Mouse (Mus musculus): ENCODE measurements around the gene Col1a1. TPM values are rescaled to one million over a fixed set of nuclear protein-coding genes. Genes with fewer than 3 reads are reported as not detected.

Col1a1 gene
- polyA plus RNA-seq, 1 experiment from 2014 or later = 311 TPM

GRCm38 (mm10) chr11:94987341-94987740 is 51.3 kb downstream of the Col1a1 start:
- H3K4me3 ChIP-seq = no peak overlapping the region
- H3K36me3 ChIP-seq = no peaks in the 10 kb centered on the region
- DNase-seq (ENCODE audit: low spot score) = no peak
- peaks cover 62% of the 10 kb centered on the region for H3K4me1 ChIP-seq
- H3K27me3 ChIP-seq (ENCODE audit: insufficient read depth, poor library complexity, severe bottlenecking) = no peaks in the 10 kb centered on the region
- H3K9me3 ChIP-seq = no peaks in the 10 kb centered on the region
- WGBS = 52% methylated on average over 6 of the region's 6 CpGs
- peak overlapping the region; percentile 96 for H3K27ac ChIP-seq

DNA sequence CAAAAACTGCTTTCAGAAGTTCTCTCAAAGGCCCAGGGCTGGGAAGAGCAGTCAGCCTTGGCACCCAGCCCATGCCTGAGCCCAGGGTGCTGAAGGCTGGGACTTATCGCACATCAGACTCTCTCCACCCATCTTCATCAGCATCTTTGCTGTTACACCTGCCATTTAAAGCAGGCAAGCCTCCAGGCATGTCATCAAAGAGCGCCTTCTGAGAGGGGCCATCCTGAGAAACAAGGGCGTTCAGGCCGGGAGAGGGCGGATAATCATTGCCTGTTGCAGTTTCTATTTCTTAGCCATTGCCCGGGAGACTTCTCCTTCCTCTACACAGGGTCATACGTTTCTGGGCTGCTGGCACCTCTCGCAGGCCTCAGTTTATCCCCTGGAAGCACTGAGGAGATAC is 51.8 kb downstream of the Col1a1 start:
- Histone ChIP-seq H3K27me3 (ENCODE audit: insufficient read depth, poor library complexity, severe bottlenecking) (no peaks in the 10 kb centered on the region), H3K27ac (peak overlapping the region; percentile 96), H3K4me3 (no peak overlapping the region), H3K9me3 (no peaks in the 10 kb centered on the region), H3K36me3 (no peaks in the 10 kb centered on the region), H3K4me1 (peaks cover 67% of the 10 kb centered on the region)
- 80% methylated on average over 8 of the region's 8 CpGs for WGBS
- DNase-seq (ENCODE audit: low spot score) = no peak

DNA sequence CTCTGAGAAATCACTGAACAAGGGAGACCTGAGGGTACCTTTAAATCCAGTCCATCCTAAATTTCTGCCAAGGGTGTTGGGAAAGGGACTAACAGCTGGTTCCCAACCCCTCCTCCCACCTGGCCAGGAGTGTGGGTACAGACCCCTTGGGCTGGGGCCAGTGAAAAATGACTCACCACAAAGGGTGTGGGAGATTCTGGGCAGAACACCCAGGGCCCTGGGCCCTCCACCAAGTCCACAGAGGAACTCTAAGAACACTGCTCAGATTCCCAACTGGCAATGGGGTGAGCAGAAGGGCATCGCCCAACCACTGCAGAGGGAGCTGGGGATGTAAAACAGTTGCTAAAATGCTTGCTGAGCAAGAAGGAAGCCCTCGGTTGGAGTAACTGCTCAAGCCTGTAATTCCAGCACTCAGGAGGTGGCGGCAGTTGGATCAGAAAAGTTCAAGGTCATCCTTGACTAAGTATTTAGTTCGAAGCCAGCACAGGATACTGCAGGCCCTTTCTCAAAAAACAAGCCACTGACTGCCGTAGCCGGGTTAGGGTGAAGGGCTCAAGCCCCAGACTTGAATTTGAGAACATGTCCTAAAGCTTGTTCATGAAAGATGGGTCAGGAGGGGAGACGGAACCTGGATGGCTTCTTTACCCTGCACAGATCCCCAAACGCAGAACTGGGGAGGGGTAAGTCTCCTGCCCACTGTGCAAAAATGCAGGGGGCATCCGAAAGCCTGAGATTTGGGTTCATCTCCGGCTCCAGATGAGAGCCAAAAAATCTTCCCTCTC is 52.9 kb downstream of the Col1a1 start:
- no peaks in the 10 kb centered on the region for H3K27me3 ChIP-seq (ENCODE audit: insufficient read depth, poor library complexity, severe bottlenecking)
- H3K36me3 ChIP-seq = no peaks in the 10 kb centered on the region
- WGBS = 22% methylated on average over 10 of the region's 10 CpGs
- H3K4me1 ChIP-seq = peaks cover 78% of the 10 kb centered on the region
- peak overlapping the region; percentile 94 for H3K4me3 ChIP-seq
- H3K9me3 ChIP-seq = no peaks in the 10 kb centered on the region
- DNase-seq (ENCODE audit: low spot score) = no peak
- peak overlapping the region; percentile 96 for H3K27ac ChIP-seq

GRCm38 (mm10) chr11:94989562-94990017 is 53.6 kb downstream of the Col1a1 start:
- H3K4me1 ChIP-seq = peaks cover 84% of the 10 kb centered on the region
- peak; percentile 95 for DNase-seq (ENCODE audit: low spot score)
- H3K4me3 ChIP-seq = peak overlapping the region; percentile 94
- no peaks in the 10 kb centered on the region for H3K27me3 ChIP-seq (ENCODE audit: insufficient read depth, poor library complexity, severe bottlenecking)
- 0% methylated on average over 12 of the region's 12 CpGs for WGBS
- no peaks in the 10 kb centered on the region for H3K9me3 ChIP-seq
- H3K27ac ChIP-seq = peak overlapping the region; percentile 96
- H3K36me3 ChIP-seq = peaks cover 1% of the 10 kb centered on the region

DNA sequence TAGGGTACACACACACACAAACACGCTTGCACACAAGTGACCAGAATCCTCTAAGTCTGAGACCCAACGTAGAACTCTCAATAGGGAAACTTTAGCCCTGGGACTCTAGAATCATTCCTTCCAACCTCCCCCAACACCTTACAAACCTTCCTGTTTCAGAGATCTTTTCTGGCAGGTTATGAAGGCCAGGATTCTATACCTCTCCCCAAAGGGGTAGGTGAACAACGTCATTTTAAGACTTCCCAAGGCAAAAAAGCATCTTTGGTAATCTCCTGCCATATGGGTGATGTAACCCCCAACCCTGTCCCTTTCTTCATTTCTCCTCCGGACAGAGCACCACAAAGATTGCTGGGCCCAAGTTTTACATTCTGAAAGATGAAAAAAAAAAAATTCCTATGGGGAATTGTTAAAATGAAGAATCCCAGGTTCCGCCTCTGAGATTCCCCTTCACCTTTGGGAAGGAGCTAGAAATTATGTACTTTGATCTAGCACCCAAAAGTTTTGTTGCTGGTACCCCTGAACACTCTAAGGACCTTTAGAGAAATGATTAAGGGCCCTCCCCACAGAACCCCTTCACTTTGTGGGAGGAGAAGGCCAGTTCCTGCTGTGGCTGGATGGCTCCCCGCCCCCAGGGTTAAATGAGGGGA is 54.2 kb downstream of the Col1a1 start:
- Histone ChIP-seq H3K4me1 (peaks cover 86% of the 10 kb centered on the region), H3K4me3 (peak overlapping the region; percentile 94), H3K27ac (peak overlapping the region; percentile 96), H3K9me3 (no peaks in the 10 kb centered on the region), H3K27me3 (ENCODE audit: insufficient read depth, poor library complexity, severe bottlenecking) (no peaks in the 10 kb centered on the region), H3K36me3 (peaks cover 8% of the 10 kb centered on the region)
- 50% methylated on average over 6 of the region's 6 CpGs for WGBS
- DNase-seq (ENCODE audit: low spot score) = no peak

DNA sequence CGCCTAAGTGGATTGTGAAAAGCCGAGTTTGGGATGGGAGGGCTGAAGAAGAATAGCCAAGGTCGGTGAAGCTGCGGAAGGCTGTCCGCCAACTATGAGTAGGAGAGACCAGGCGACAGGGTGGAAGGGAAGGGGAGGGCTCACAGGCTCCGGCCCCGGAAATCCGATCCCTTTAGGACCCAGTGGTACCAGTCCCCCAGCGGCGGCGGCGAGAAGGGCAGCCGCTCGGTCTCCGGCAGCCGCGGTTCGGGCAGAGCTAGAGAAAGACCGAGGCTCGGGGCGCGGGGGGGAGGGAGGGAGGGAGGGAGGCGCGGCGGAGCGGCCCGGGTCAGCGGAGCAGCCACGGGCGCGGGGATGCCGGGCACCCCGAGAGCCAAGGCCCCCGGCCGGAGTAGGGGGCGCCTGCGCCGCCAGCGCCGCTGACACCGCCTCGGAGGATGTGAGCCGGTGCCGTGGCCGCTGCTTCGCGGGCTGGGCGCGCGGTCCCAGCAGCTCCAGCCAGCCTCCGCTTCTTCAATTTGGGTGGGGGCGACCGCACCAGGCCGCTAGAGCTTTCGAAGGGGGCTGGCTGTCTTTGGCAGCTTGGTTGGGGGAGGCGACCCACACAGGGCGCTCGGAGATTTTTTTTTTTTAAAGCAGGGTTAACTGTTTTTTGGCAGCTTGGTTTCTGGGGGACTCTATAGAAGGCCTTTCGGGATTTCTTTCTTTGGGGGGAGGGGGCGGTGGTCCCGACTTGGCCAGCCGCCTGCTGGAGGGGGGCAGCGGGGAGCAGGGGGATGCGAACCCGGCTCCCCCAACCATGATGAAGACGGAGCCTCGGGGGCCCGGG is 54.9 kb downstream of the Col1a1 start, which contains the start of gene Ppp1r9b:
Ppp1r9b (plus strand) TSS at position 287 of the 829 bp plus-strand sequence.
- WGBS = under 1% methylated on average over 67 of the region's 69 CpGs

DNA sequence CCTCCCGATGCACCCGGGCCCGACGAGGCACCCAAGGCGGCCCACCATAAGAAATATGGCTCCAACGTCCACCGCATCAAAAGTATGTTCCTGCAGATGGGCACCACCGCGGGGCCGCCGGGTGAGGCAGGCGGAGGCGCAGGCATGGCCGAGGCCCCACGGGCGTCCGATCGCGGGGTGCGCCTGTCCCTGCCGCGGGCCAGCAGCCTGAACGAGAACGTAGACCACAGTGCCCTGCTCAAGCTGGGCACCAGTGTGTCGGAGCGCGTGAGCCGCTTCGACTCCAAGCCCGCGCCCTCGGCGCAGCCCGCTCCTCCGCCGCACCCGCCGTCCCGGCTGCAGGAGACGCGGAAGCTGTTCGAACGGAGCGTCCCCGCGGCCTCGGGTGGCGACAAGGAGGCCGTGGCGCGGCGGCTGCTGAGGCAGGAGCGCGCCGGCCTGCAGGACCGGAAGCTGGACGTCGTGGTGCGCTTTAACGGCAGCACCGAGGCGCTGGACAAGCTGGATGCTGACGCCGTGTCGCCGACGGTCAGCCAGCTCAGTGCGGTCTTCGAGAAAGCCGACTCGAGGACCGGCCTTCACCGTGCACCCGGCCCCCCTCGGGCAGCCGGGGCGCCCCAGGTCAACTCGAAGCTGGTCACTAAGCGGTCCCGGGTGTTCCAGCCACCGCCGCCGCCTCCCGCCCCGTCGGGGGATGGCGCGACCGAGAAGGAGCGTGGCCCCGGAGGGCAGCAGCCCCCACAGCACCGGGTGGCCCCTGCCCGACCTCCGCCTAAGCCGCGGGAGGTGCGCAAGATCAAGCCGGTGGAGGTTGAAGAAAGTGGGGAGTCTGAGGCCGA is 55.8 kb downstream of the Col1a1 start:
- Histone ChIP-seq H3K9me3 (no peaks in the 10 kb centered on the region), H3K36me3 (peaks cover 23% of the 10 kb centered on the region), H3K27me3 (ENCODE audit: insufficient read depth, poor library complexity, severe bottlenecking) (no peaks in the 10 kb centered on the region), H3K4me3 (peak overlapping the region; percentile 94), H3K27ac (peak overlapping the region; percentile 96), H3K4me1 (peaks cover 94% of the 10 kb centered on the region)
- WGBS = under 1% methylated on average over 99 of the region's 99 CpGs
- no peak for DNase-seq (ENCODE audit: low spot score)

More for the DNA sequence above, 54.9 kb downstream of the Col1a1 start, which contains the start of gene Ppp1r9b:
- peak; percentile 96 for DNase-seq (ENCODE audit: low spot score)
- Histone ChIP-seq H3K4me3 (peak within 1 kb of the TSS; percentile 94), H3K27ac (peak within 1 kb of the TSS; percentile 96), H3K4me1 (peaks cover 90% of the 10 kb centered on the region), H3K27me3 (ENCODE audit: insufficient read depth, poor library complexity, severe bottlenecking) (no peaks in the 10 kb centered on the region), H3K9me3 (no peaks in the 10 kb centered on the region), H3K36me3 (peaks cover 14% of the 10 kb centered on the region)

GRCm38 (mm10) chr11:94992480-94992753 is 56.4 kb downstream of the Col1a1 start:
- WGBS = 2% methylated on average over 20 of the region's 20 CpGs
- Histone ChIP-seq H3K4me3 (peak overlapping the region; percentile 94), H3K4me1 (peaks cover 92% of the 10 kb centered on the region), H3K9me3 (no peaks in the 10 kb centered on the region), H3K27ac (peak overlapping the region; percentile 96), H3K27me3 (ENCODE audit: insufficient read depth, poor library complexity, severe bottlenecking) (no peaks in the 10 kb centered on the region), H3K36me3 (peaks cover 28% of the 10 kb centered on the region)
- DNase-seq (ENCODE audit: low spot score) = no peak

- H3K27ac ChIP-seq = peak overlapping the region; percentile 96
- H3K36me3 ChIP-seq = peaks cover 34% of the 10 kb centered on the region
- 5% methylated on average over 21 of the region's 22 CpGs for WGBS
These were observed 57.0 kb downstream of the Col1a1 start for GRCm38 (mm10) chr11:94992754-94993606.

DNA sequence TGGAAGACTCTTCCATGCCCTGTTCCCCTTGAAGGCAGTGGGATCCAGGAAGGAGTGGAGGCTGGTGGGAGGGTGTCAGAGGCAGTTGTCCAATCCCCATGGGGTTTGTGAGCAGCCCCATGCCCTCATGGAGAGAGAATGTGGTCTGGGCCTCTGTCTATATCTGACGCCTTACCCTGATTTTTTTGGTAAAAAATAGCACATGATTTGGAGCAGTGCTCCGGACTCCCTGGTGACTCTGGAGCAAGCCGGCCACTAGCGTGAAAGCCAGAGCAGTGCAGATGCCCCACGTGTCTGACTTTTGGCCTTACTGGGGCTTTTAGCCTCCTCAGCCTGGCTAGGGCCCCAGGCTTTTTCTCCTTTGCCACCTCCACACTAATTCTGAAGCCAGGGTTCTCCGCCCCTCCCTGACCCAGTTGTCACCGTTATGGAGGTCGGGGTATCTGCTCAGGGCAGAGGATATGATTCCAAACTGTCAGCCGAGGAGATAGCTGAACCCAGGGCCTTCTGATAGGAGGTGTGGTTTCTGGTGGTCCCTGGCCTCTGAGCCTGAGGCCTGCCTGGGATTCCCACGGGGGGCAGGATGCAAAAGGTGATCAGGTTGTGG is 58.3 kb downstream of the Col1a1 start:
- 37% methylated on average over 10 of the region's 10 CpGs for WGBS
- H3K4me3 ChIP-seq = peak overlapping the region; percentile 94
- DNase-seq (ENCODE audit: low spot score) = no peak
- H3K9me3 ChIP-seq = no peaks in the 10 kb centered on the region
- H3K27me3 ChIP-seq (ENCODE audit: insufficient read depth, poor library complexity, severe bottlenecking) = no peaks in the 10 kb centered on the region
- peaks cover 47% of the 10 kb centered on the region for H3K36me3 ChIP-seq
- peak overlapping the region; percentile 96 for H3K27ac ChIP-seq
- peaks cover 86% of the 10 kb centered on the region for H3K4me1 ChIP-seq

More at GRCm38 (mm10) chr11:94992754-94993606, 57.0 kb downstream of the Col1a1 start:
- peak overlapping the region; percentile 94 for H3K4me3 ChIP-seq
- peaks cover 91% of the 10 kb centered on the region for H3K4me1 ChIP-seq
- no peaks in the 10 kb centered on the region for H3K27me3 ChIP-seq (ENCODE audit: insufficient read depth, poor library complexity, severe bottlenecking)
- H3K9me3 ChIP-seq = no peaks in the 10 kb centered on the region
- no peak for DNase-seq (ENCODE audit: low spot score)

Measured in heart, embryonic 10.5 days (tissue).